Mouse (Mus musculus) heart, postnatal 36 days (tissue): ENCODE data around the gene Dcbld2. TPM values are rescaled to one million over a fixed set of nuclear protein-coding genes. Genes with fewer than 3 reads are reported as not detected.
A peak's percentile ranks its signal among the peaks of the same experiment; 100 is the strongest.
"Not testable (repeated sequence)": the region's sequence is repeated elsewhere in the genome, so short reads cannot be mapped to it uniquely, and the experiment has no call there.

ENCODE experiments used
- DNase-seq, 2 experiments: peaks; one replicate each; pipeline ENCODE4 v3.0.0; 2021 to 2022
- intact Hi-C: fragments of 180-260 bp; cut with DNase I; formaldehyde crosslinking; loops from one replicate; pipeline ENCODE4 v1.15.1; 2025
- total RNA-seq, 2 experiments: library from RNA; stranded (reverse); gene quantifications; 2 replicates each; pipeline ENCODE4 v1.2.3; 2021

Dcbld2 gene
- total RNA-seq, 2 experiments from 2014 or later = 14.3 to 17.6 TPM

GRCm38 (mm10) chr16:58446281-58447259, 38.3 kb downstream of the Dcbld2 start:
- intact Hi-C loops = no loop called here
- no peak for DNase-seq

- DNase-seq = no peak
- intact Hi-C loops = no loop called here
These were observed 40.8 kb downstream of the Dcbld2 start for GRCm38 (mm10) chr16:58449073-58449472.

GRCm38 (mm10) chr16:58450648-58451047, 42.4 kb downstream of the Dcbld2 start:
- no peak for DNase-seq
- intact Hi-C loops = loop anchor here (1.0 to 5.0 kb wide), 3 partner anchors 151 to 277 kb away; partner anchors contain the start of gene Cldnd1

GRCm38 (mm10) chr16:58451647-58452046, 43.4 kb downstream of the Dcbld2 start:
- intact Hi-C loops = loop anchor here (1.0 to 5.0 kb wide), 3 partner anchors 152 to 276 kb away; partner anchors contain the start of gene Cldnd1
- no peak for DNase-seq

GRCm38 (mm10) chr16:58453138-58453537, 44.9 kb downstream of the Dcbld2 start:
- intact Hi-C loops = loop anchor here (5.0 kb wide), 2 partner anchors 214 to 274 kb away; partner anchors contain the start of gene Cldnd1
- peak; percentile 43 to 52 for DNase-seq

- no peak for DNase-seq
- intact Hi-C loops = loop anchor here (2.0 to 5.0 kb wide), 3 partner anchors 171 to 273 kb away; partner anchors contain the start of gene Cldnd1
These were observed 45.6 kb downstream of the Dcbld2 start for GRCm38 (mm10) chr16:58453820-58454219.

GRCm38 (mm10) chr16:58454617-58455016, 46.4 kb downstream of the Dcbld2 start:
- intact Hi-C loops = loop anchor here (2.0 to 5.0 kb wide), 3 partner anchors 170 to 273 kb away; partner anchors contain the start of gene Cldnd1
- DNase-seq = peak; percentile 67 to 68

GRCm38 (mm10) chr16:58455118-58455517, 46.9 kb downstream of the Dcbld2 start:
- intact Hi-C loops = loop anchor here (2.0 kb wide), 1 partner anchor 170 kb away; no protein-coding TSS in a partner anchor

GRCm38 (mm10) chr16:58456445-58456844, 48.2 kb downstream of the Dcbld2 start:
- intact Hi-C loops = no loop called here
- no peak for DNase-seq

More at GRCm38 (mm10) chr16:58455118-58455517, 46.9 kb downstream of the Dcbld2 start:
- no peak for DNase-seq

GRCm38 (mm10) chr16:58456991-58457390, 48.7 kb downstream of the Dcbld2 start:
- no peak for DNase-seq
- intact Hi-C loops = no loop called here

GRCm38 (mm10) chr16:58459966-58460365, 51.7 kb downstream of the Dcbld2 start:
- DNase-seq = not testable (repeated sequence)
- intact Hi-C loops = loop anchor here (5.0 kb wide), 2 partner anchors 37 to 292 kb away; no protein-coding TSS in a partner anchor

- intact Hi-C loops = loop anchor here (5.0 kb wide), 2 partner anchors 37 to 292 kb away; no protein-coding TSS in a partner anchor
- no peak for DNase-seq
These were observed 52.1 kb downstream of the Dcbld2 start for GRCm38 (mm10) chr16:58460386-58460785.

GRCm38 (mm10) chr16:58461856-58462518, 53.7 kb downstream of the Dcbld2 start:
- no peak for DNase-seq
- intact Hi-C loops = loop anchor here (2.0 to 5.0 kb wide), 4 partner anchors 35 to 290 kb away; no protein-coding TSS in a partner anchor

- no peak for DNase-seq
- intact Hi-C loops = loop anchor here (2.0 to 5.0 kb wide), 4 partner anchors 35 to 290 kb away; no protein-coding TSS in a partner anchor
These were observed 54.3 kb downstream of the Dcbld2 start for GRCm38 (mm10) chr16:58462519-58462918.

GRCm38 (mm10) chr16:58464051-58464450, 55.8 kb downstream of the Dcbld2 start:
- no peak for DNase-seq
- intact Hi-C loops = loop anchor here (5.0 kb wide), 2 partner anchors 33 to 288 kb away; no protein-coding TSS in a partner anchor

- intact Hi-C loops = no loop called here
- no peak for DNase-seq
These were observed 57.2 kb downstream of the Dcbld2 start for GRCm38 (mm10) chr16:58465412-58465811.

- intact Hi-C loops = no loop called here
- DNase-seq = no peak
These were observed 61.8 kb downstream of the Dcbld2 start for GRCm38 (mm10) chr16:58470061-58470460.

GRCm38 (mm10) chr16:58470841-58471240, 62.6 kb downstream of the Dcbld2 start:
- DNase-seq = no peak
- intact Hi-C loops = no loop called here

- no peak for DNase-seq
- intact Hi-C loops = loop anchor here (2.0 kb wide), 1 partner anchor 48 kb away; no protein-coding TSS in a partner anchor
These were observed 66.6 kb downstream of the Dcbld2 start for GRCm38 (mm10) chr16:58474875-58475274.

- DNase-seq = no peak
- intact Hi-C loops = loop anchor here (2.0 kb wide), 1 partner anchor 47 kb away; no protein-coding TSS in a partner anchor
These were observed 67.4 kb downstream of the Dcbld2 start for GRCm38 (mm10) chr16:58475544-58476154.
